Mouse (Mus musculus) lung, adult 2 months (tissue): ENCODE data around the gene Mgat5. TPM values are rescaled to one million over a fixed set of nuclear protein-coding genes. Genes with fewer than 3 reads are reported as not detected.

Source experiments
- DNase-seq: peaks from one replicate; pipeline ENCODE4 v3.0.0; 2022
- H3K4me1 ChIP-seq: fragments of 200-500 bp; 2 replicates; pipeline ENCODE4 v1.6.1; 2011; ENCODE audit warnings: low read length; ENCODE audit not compliant: control insufficient read depth, insufficient read depth
- H3K4me3 ChIP-seq: fragments of 200-500 bp; replicated peaks from 2 replicates; pipeline ENCODE3; 2011; ENCODE audit warnings: low read depth, mild to moderate bottlenecking, control low read depth, low read length; ENCODE audit errors: extremely low read depth
- CTCF ChIP-seq: fragments of 200-500 bp; IDR thresholded peaks from 2 replicates; pipeline ENCODE4 v1.5.1; 2011; ENCODE audit warnings: mild to moderate bottlenecking, low read length, control low read depth; ENCODE audit not compliant: insufficient read depth
- POLR2A ChIP-seq: fragments of 200-500 bp; IDR thresholded peaks from 2 replicates; pipeline ENCODE4 v1.6.1; 2011; ENCODE audit warnings: low read depth, mild to moderate bottlenecking, control low read depth, low read length, borderline replicate concordance; ENCODE audit errors: extremely low read depth
- WGBS: fragments of 180-500 bp; shearing (Covaris S2); methylation state at CpG from one replicate; pipeline ENCODE4 v1.1.7; 2018; 5-methylcytosine and 5-hydroxymethylcytosine counted together
- polyA plus RNA-seq: library from polyadenylated mRNA; depleted of rRNA; stranded (reverse); fragments of >200 nt; gene quantifications from 2 replicates; pipeline ENCODE4 v1.2.3, GENCODE M21; 2012

Mgat5 gene
- polyA plus RNA-seq, 1 experiment, result 9.0 TPM

DNA sequence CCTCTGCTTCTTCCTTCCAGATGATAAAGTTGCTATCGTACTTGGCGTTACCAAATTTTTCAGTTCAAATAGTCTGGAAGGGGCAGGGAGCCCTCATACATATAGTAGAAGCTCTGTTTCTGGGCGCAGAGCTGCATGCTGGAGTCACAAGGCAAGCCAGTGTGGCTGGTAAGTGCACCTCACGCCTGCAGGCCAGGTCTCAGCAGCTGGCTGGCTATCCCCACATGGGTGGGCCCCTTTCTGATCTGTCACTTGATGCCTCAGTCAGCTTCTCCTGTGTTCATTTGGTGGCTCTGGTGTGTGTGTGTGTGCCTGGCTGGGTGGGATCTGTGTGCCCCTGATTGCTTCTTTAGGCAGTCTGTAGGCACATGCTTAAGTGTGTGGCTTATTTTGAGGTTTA, 12.8 kb downstream of the Mgat5 start:
- no peak for DNase-seq
- Histone ChIP-seq H3K4me3 (no peak overlapping the region), H3K4me1 (peaks cover 7% of the 10 kb centered on the region)
- WGBS, result 83% methylated on average over 4 of the region's 4 CpGs
- TF ChIP-seq CTCF (no peak), POLR2A (no peak)

GRCm38 (mm10) chr1:127218182-127218581, 13.4 kb downstream of the Mgat5 start:
- no peak for DNase-seq
- no peak for TF ChIP-seq POLR2A
- TF ChIP-seq CTCF, result no peak
- WGBS, result 84% methylated on average over 7 of the region's 7 CpGs
- Histone ChIP-seq H3K4me3 (no peak overlapping the region), H3K4me1 (peaks cover 7% of the 10 kb centered on the region)

GRCm38 (mm10) chr1:127219161-127219560, 14.3 kb downstream of the Mgat5 start:
- no peak for TF ChIP-seq CTCF
- TF ChIP-seq POLR2A, result no peak
- no peak for DNase-seq
- peaks cover 7% of the 10 kb centered on the region for H3K4me1 ChIP-seq
- H3K4me3 ChIP-seq, result no peak overlapping the region
- WGBS, result 74% methylated on average over 4 of the region's 4 CpGs

GRCm38 (mm10) chr1:127219621-127220020, 14.8 kb downstream of the Mgat5 start:
- DNase-seq, result no peak
- TF ChIP-seq CTCF (no peak), POLR2A (no peak)
- H3K4me1 ChIP-seq, result peaks cover 7% of the 10 kb centered on the region
- WGBS, result 82% methylated on average over 4 of the region's 4 CpGs
- no peak overlapping the region for H3K4me3 ChIP-seq

- Histone ChIP-seq H3K4me3 (no peak overlapping the region), H3K4me1 (peaks cover 7% of the 10 kb centered on the region)
- DNase-seq, result no peak
- WGBS, result 68% methylated on average over 8 of the region's 8 CpGs
- no peak for TF ChIP-seq CTCF
- no peak for TF ChIP-seq POLR2A
These were observed 17.4 kb downstream of the Mgat5 start for GRCm38 (mm10) chr1:127221998-127222736.

GRCm38 (mm10) chr1:127225060-127225459, 20.2 kb downstream of the Mgat5 start:
- DNase-seq, result no peak
- H3K4me1 ChIP-seq, result no peaks in the 10 kb centered on the region; the same call in 1 of the 2 replicates
- WGBS, result 69% methylated on average over 5 of the region's 5 CpGs
- H3K4me3 ChIP-seq, result no peak overlapping the region
- TF ChIP-seq POLR2A (no peak), CTCF (no peak)

GRCm38 (mm10) chr1:127229011-127229410, 24.2 kb downstream of the Mgat5 start:
- TF ChIP-seq POLR2A, result no peak
- no peak for TF ChIP-seq CTCF
- no peak overlapping the region for H3K4me3 ChIP-seq
- no peak for DNase-seq
- H3K4me1 ChIP-seq, result peaks cover 3% of the 10 kb centered on the region; the same call in 1 of the 2 replicates
- 94% methylated on average over 2 of the region's 2 CpGs for WGBS

GRCm38 (mm10) chr1:127230468-127230867, 25.7 kb downstream of the Mgat5 start:
- Histone ChIP-seq H3K4me3 (no peak overlapping the region), H3K4me1 (peaks cover 3% of the 10 kb centered on the region; the same call in 1 of the 2 replicates)
- TF ChIP-seq POLR2A (no peak), CTCF (no peak)
- WGBS, result 32% methylated on average over 2 of the region's 2 CpGs
- DNase-seq, result no peak

DNA sequence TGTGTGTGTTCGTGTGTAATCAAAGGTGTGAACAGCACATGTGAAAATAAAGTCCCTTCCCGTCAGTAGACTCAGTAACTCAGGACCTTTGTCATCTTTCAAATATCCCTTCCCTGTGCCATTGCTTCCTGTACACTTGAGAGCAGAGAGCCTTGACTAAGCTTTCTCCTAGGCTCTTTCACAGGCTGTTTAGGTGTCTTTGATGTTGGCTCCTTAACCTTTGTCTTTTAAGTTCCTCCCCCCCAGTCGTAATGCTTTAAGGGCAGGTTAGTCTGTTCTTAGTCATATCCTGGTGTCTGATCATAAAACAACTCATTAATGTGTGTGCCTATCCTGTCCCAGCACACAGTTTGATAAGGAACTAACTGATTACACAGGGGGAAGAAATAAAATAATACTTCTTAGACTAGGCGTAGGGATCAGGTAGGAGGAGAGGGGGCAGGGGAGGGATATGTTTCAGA, 28.4 kb downstream of the Mgat5 start:
- TF ChIP-seq CTCF (no peak), POLR2A (no peak)
- no peak for DNase-seq
- peaks cover 3% of the 10 kb centered on the region; the same call in 1 of the 2 replicates for H3K4me1 ChIP-seq
- 48% methylated on average over 4 of the region's 4 CpGs for WGBS
- H3K4me3 ChIP-seq, result no peak overlapping the region

GRCm38 (mm10) chr1:127235157-127235556, 30.3 kb downstream of the Mgat5 start:
- TF ChIP-seq CTCF, result no peak
- TF ChIP-seq POLR2A, result no peak
- 72% methylated on average over 4 of the region's 4 CpGs for WGBS
- Histone ChIP-seq H3K4me3 (no peak overlapping the region), H3K4me1 (peaks cover 6% of the 10 kb centered on the region; the same call in 1 of the 2 replicates)
- DNase-seq, result no peak
